Mouse (Mus musculus) natural killer cell, adult 2 months (primary cell): Measurements from ENCODE around the gene Insc.

Source experiments
- DNase-seq, 2 experiments: peaks; one replicate each; pipeline ENCODE4 v3.0.0; 2022; ENCODE audit warnings: low spot score in 2 of 2

The Insc gene

GRCm38 (mm10) chr7:114822736-114823135, 79.2 kb downstream of the Insc start:
- no peak for DNase-seq

- no peak for DNase-seq
Measured at GRCm38 (mm10) chr7:114827360-114827759, 83.9 kb downstream of the Insc start.

DNA sequence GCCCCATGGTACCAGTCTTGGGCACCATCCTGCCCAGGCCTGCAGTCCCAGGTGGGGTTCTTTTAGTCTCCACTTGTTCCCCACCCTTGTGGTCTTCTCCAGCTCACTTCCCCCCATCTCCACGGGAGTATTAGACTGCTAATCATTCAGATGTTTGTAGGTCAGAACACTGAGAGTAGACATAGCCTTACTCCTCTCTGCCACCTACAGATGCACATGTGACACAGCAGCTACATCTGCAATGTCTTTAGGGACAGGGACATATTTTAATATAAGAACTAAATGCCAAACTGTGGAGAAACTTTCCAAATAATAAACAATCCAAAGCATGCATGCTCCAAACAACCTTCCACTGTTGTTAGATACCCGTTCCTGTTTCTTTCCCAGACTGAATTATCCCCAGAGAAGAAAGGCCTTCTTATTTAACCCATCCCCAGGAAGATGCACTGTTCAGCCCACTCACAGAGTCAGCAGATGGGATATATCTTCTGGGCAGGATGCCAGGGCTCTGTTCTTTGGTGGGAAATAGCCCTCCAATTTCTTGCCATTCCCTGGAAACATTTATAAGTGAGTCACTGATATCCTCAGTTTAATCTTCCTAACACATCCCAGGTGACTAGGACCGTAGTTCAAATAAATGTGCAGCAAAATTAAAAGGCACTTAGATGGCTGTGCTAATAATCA, 88.9 kb downstream of the Insc start:
- no peak for DNase-seq

DNA sequence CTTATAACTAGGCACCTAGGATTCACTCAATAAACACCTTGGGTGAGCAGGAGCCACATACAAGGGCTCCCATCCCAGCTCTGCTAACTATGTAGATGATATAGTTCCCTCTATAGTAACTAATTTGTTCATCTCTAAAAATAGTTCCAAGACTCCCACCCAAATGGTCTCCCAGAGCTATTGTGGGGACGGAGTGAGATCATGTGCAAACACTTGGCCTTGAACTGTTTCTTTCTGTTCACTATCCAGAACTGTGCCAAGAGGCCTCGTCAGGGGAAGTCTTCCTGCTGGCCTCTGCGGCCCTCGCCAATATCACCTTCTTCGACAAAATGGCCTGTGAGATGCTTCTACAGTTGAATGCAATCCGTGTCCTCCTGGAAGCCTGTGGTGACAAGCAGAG, 91.0 kb downstream of the Insc start:
- no peak for DNase-seq

GRCm38 (mm10) chr7:114837268-114837667, 93.8 kb downstream of the Insc start:
- no peak for DNase-seq

GRCm38 (mm10) chr7:114840029-114840745, 96.7 kb downstream of the Insc start:
- DNase-seq, result no peak

DNA sequence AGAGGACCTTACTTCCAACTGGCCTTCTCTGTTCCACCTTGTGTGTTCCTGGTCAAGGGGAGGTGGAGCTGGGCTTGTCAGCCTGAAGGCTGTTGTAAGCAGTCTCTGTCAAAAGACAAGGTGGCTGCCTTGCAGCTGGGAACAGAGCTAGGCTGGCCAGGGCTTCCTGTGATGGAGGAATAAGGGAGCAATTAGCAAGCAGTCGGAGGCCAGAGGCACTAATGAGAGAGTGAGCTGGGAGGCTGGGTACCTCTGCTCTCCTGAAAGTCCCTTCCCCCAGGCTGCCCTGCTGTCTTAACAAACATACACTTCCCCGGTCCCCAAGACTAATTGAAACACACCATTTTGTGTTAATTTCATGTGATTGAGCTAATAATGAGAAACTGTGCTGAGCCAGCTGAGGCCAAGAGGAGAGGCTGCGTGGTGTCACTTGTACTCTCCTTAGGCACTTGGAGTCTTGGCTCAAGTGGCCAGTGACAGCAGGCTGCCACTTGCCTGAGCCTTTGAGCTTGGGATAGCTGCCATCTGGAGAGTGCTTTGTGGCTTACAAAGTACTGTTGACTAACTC, 99.2 kb downstream of the Insc start:
- DNase-seq, result no peak

- no peak for DNase-seq
Measured at GRCm38 (mm10) chr7:114847179-114847578, 103.7 kb downstream of the Insc start.

GRCm38 (mm10) chr7:114852387-114852786, 108.9 kb downstream of the Insc start:
- DNase-seq, result no peak

GRCm38 (mm10) chr7:114854169-114854568, 110.7 kb downstream of the Insc start:
- no peak for DNase-seq

GRCm38 (mm10) chr7:114860858-114861523, 117.5 kb downstream of the Insc start:
- no peak for DNase-seq

DNA sequence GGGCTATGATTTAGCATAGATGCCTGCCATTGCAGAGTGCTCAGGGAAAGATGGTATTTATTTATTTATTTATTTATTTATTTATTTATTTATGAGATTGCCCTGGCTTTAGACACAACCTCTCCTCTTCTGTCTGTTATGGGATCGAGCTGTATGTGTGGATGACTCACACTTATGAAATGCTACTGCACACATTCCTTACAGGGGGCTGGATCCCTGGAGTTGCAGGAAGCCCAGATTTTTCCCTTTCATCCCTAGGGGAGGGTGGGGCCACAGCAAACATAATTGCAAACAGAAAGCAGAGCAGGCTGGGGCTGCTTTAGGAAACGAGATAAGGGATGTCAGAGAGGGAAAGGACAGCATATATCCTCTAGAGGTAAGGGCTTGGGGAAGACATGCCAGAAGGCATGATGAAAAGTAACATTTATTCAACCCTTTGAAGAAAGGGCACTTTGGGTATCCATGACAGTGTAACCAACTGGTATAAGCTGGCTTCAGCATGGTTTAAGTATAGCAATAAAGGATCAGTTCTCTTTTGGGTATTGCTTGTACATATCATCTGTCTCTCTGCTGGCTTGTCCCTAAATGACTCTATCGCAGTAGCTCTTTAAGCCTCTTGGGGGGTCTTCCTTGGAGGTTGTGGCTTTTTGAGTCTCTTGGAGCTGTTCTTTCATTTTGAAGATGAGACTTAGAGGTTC, 130.0 kb downstream of the Insc start:
- no peak for DNase-seq

GRCm38 (mm10) chr7:114874032-114874441, 130.5 kb downstream of the Insc start:
- no peak for DNase-seq

- DNase-seq, result no peak
Measured at GRCm38 (mm10) chr7:114874579-114874978, 131.1 kb downstream of the Insc start.

DNA sequence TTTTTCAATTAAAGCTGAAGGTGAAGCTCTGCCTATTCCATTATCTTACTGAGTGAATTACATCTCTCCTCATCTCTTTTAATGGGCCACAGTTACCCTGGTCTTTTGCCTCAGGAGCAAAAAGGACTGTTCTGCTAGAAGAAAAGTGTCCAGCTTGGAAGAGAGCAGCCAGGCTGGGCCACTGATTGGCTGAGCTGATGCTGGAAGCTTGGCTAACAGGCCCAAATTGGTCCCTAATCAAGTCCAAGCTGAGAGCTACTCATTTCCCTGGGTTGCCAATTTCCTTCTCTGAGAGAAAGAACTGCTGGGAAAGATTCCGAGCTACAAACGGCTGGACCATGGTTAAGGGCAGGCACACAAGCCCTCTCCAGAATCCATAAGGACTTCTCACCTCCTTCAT, 140.1 kb downstream of the Insc start:
- DNase-seq, result no peak

GRCm38 (mm10) chr7:114886933-114887332, 143.4 kb downstream of the Insc start:
- DNase-seq, result no peak

DNA sequence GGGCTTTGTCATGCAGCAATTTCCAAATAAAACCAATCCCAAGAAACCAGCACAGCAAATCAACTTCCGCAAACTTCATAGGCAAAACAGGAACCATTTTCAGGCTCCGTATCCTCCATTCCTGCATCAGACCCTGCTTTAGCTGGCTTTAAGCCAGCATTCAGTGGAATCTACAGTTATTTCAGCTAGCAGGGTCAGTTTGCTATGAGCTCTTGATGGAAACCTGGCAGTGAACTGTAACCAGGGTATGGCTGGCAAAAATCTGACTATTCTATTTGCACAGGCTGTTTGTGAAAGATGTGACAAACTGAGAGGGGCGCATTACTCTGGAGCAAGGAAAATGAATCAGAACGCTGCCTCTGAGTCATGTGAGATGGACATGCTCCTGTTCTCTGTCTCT, 146.7 kb downstream of the Insc start:
- no peak for DNase-seq

GRCm38 (mm10) chr7:114892618-114893257, 149.2 kb downstream of the Insc start:
- no peak for DNase-seq

DNA sequence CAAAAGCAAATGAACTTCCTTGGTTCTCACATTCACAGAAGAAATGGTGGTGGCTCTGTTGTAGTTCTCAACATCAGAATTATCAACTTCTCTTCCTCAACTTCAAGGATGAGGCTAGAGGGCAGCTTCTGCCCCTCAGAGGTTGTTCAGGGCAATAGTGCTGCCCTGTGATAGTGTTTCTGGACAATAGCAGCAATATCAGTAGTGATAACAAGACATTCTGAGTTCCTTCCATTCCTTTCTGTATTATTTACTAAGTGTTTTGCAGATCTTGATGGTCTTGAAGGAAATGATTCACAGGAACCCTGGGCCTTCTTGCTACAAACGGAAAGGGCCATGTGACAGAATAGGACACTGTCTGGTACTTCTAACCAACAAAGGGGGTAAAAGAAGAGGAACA, 150.4 kb downstream of the Insc start:
- DNase-seq, result no peak

- no peak for DNase-seq
Measured at GRCm38 (mm10) chr7:114896966-114897697, 153.6 kb downstream of the Insc start.
